Mouse (Mus musculus): ENCODE measurements around the gene B3gntl1. TPM values are rescaled to one million over a fixed set of nuclear protein-coding genes. Genes with fewer than 3 reads are reported as not detected.

Gene B3gntl1
- total RNA-seq, 2 experiments from 2014 or later: 3.6 to 4.7 TPM

- intact Hi-C loops (cut with DNase I): no loop called here
- DNase-seq: no peak
These were observed 75.7 kb downstream of the B3gntl1 start for GRCm38 (mm10) chr11:121597254-121597653.

GRCm38 (mm10) chr11:121581856-121582255, 91.1 kb downstream of the B3gntl1 start:
- DNase-seq: no peak
- intact Hi-C loops (cut with DNase I): no loop called here

Other genes with a start within 250 kb of the B3gntl1 start
- 10 to 100 TPM; 22.2 to 23.0 TPM for gene Fn3k, start 238.2 kb downstream of the B3gntl1 start, total RNA-seq (2021)
- gene Tbcd, start 221.2 kb downstream of the B3gntl1 start, total RNA-seq (2021): 10 to 100 TPM; 13.9 to 14.3 TPM
- gene Zfp750, start 153.8 kb downstream of the B3gntl1 start, total RNA-seq (2021): not detected
- gene Metrnl, start 28.4 kb upstream of the B3gntl1 start, total RNA-seq (2021): 10 to 100 TPM; 20.4 to 22.7 TPM
- gene Ptchd3, start 157.1 kb upstream of the B3gntl1 start, total RNA-seq (2021): under 1 TPM; 0.38 to 0.39 TPM